Mouse (Mus musculus): ENCODE data around the gene Elp6. TPM values are rescaled to one million over a fixed set of nuclear protein-coding genes. Genes with fewer than 3 reads are reported as not detected.

Elp6 gene
- polyA plus RNA-seq, 1 experiment: 21.0 TPM

- Histone ChIP-seq H3K4me1 (replicated peaks; ENCODE audit: control insufficient read depth, insufficient read depth, low read length) (peaks cover 26% of the 10 kb centered on the region), H3K36me3 (ENCODE audit: control insufficient read depth, insufficient read depth, low read length) (no peaks in the 10 kb centered on the region), H3K4me3 (ENCODE audit: control insufficient read depth, insufficient read depth, low read length) (peak within 1 kb of the TSS; percentile 82), H3K27me3 (ENCODE audit: control insufficient read depth, insufficient read depth, low read length) (no peaks in the 10 kb centered on the region), H3K27ac (ENCODE audit: control insufficient read depth, insufficient read depth, low read length) (no peak within 1 kb of the TSS)
- TF ChIP-seq CTCF (IDR thresholded peaks at IDR 0.05; ENCODE audit: borderline replicate concordance, control insufficient read depth, extremely low read depth, insufficient read depth, low read length, poor library complexity): peak; percentile 98
- peak; percentile 39; the same call in 1 of the 2 replicates for TF ChIP-seq POLR2A (IDR thresholded peaks at IDR 0.05; ENCODE audit: control insufficient read depth, extremely low read depth, insufficient read depth, low read length, poor library complexity)
- WGBS: 1% methylated on average over 76 of the region's 78 CpGs
- DNase-seq: peak; percentile 98
Observed at GRCm38 (mm10) chr9:110333135-110333895, 28.3 kb downstream of the Elp6 start, which contains the start of gene Scap. Scap (plus strand) TSS chr9:110333288.

GRCm38 (mm10) chr9:110333896-110334259, 28.9 kb downstream of the Elp6 start:
- DNase-seq: no peak
- H3K27me3 ChIP-seq (ENCODE audit: control insufficient read depth, insufficient read depth, low read length): no peaks in the 10 kb centered on the region
- no peaks in the 10 kb centered on the region for H3K36me3 ChIP-seq (ENCODE audit: control insufficient read depth, insufficient read depth, low read length)
- H3K27ac ChIP-seq (ENCODE audit: control insufficient read depth, insufficient read depth, low read length): no peak overlapping the region
- H3K4me1 ChIP-seq (replicated peaks; ENCODE audit: control insufficient read depth, insufficient read depth, low read length): peaks cover 23% of the 10 kb centered on the region
- 6% methylated on average over 12 of the region's 12 CpGs for WGBS
- TF ChIP-seq CTCF (IDR thresholded peaks at IDR 0.05; ENCODE audit: borderline replicate concordance, control insufficient read depth, extremely low read depth, insufficient read depth, low read length, poor library complexity): no peak
- no peak for TF ChIP-seq POLR2A (IDR thresholded peaks at IDR 0.05; ENCODE audit: control insufficient read depth, extremely low read depth, insufficient read depth, low read length, poor library complexity)
- H3K4me3 ChIP-seq (ENCODE audit: control insufficient read depth, insufficient read depth, low read length): peak overlapping the region; percentile 82

GRCm38 (mm10) chr9:110334849-110335248, 29.9 kb downstream of the Elp6 start:
- H3K4me1 ChIP-seq (replicated peaks; ENCODE audit: control insufficient read depth, insufficient read depth, low read length): peaks cover 16% of the 10 kb centered on the region
- H3K27ac ChIP-seq (ENCODE audit: control insufficient read depth, insufficient read depth, low read length): no peak overlapping the region

GRCm38 (mm10) chr9:110340037-110340750, 35.2 kb downstream of the Elp6 start:
- DNase-seq: no peak
- H3K36me3 ChIP-seq (ENCODE audit: control insufficient read depth, insufficient read depth, low read length): no peaks in the 10 kb centered on the region
- no peak overlapping the region for H3K27ac ChIP-seq (ENCODE audit: control insufficient read depth, insufficient read depth, low read length)
- no peak overlapping the region for H3K4me3 ChIP-seq (ENCODE audit: control insufficient read depth, insufficient read depth, low read length)
- H3K27me3 ChIP-seq (ENCODE audit: control insufficient read depth, insufficient read depth, low read length): no peaks in the 10 kb centered on the region
- 82% methylated on average over 5 of the region's 5 CpGs for WGBS
- TF ChIP-seq POLR2A (IDR thresholded peaks at IDR 0.05; ENCODE audit: control insufficient read depth, extremely low read depth, insufficient read depth, low read length, poor library complexity) (no peak), CTCF (IDR thresholded peaks at IDR 0.05; ENCODE audit: borderline replicate concordance, control insufficient read depth, extremely low read depth, insufficient read depth, low read length, poor library complexity) (no peak)
- 0 out of 2 replicates have a peak, but pooled peaks cover 2% of the 10 kb centered on the region for H3K4me1 ChIP-seq (replicated peaks; ENCODE audit: control insufficient read depth, insufficient read depth, low read length)

More at GRCm38 (mm10) chr9:110334849-110335248, 29.9 kb downstream of the Elp6 start:
- Histone ChIP-seq H3K27me3 (ENCODE audit: control insufficient read depth, insufficient read depth, low read length) (no peaks in the 10 kb centered on the region), H3K4me3 (ENCODE audit: control insufficient read depth, insufficient read depth, low read length) (no peak overlapping the region), H3K36me3 (ENCODE audit: control insufficient read depth, insufficient read depth, low read length) (no peaks in the 10 kb centered on the region)
- 63% methylated on average over 8 of the region's 8 CpGs for WGBS
- no peak for TF ChIP-seq POLR2A (IDR thresholded peaks at IDR 0.05; ENCODE audit: control insufficient read depth, extremely low read depth, insufficient read depth, low read length, poor library complexity)
- DNase-seq: no peak

GRCm38 (mm10) chr9:110342008-110342407, 37.0 kb downstream of the Elp6 start:
- TF ChIP-seq CTCF (IDR thresholded peaks at IDR 0.05; ENCODE audit: borderline replicate concordance, control insufficient read depth, extremely low read depth, insufficient read depth, low read length, poor library complexity): no peak
- TF ChIP-seq POLR2A (IDR thresholded peaks at IDR 0.05; ENCODE audit: control insufficient read depth, extremely low read depth, insufficient read depth, low read length, poor library complexity): no peak
- WGBS: 90% methylated on average over 8 of the region's 8 CpGs
- Histone ChIP-seq H3K27ac (ENCODE audit: control insufficient read depth, insufficient read depth, low read length) (no peak overlapping the region), H3K27me3 (ENCODE audit: control insufficient read depth, insufficient read depth, low read length) (no peaks in the 10 kb centered on the region), H3K36me3 (ENCODE audit: control insufficient read depth, insufficient read depth, low read length) (no peaks in the 10 kb centered on the region), H3K4me3 (ENCODE audit: control insufficient read depth, insufficient read depth, low read length) (no peak overlapping the region), H3K4me1 (replicated peaks; ENCODE audit: control insufficient read depth, insufficient read depth, low read length) (0 out of 2 replicates have a peak, but pooled peaks cover 2% of the 10 kb centered on the region)
- DNase-seq: no peak

GRCm38 (mm10) chr9:110343805-110344204, 38.8 kb downstream of the Elp6 start:
- TF ChIP-seq CTCF (IDR thresholded peaks at IDR 0.05; ENCODE audit: borderline replicate concordance, control insufficient read depth, extremely low read depth, insufficient read depth, low read length, poor library complexity) (no peak), POLR2A (IDR thresholded peaks at IDR 0.05; ENCODE audit: control insufficient read depth, extremely low read depth, insufficient read depth, low read length, poor library complexity) (no peak)
- Histone ChIP-seq H3K4me3 (ENCODE audit: control insufficient read depth, insufficient read depth, low read length) (no peak overlapping the region), H3K4me1 (replicated peaks; ENCODE audit: control insufficient read depth, insufficient read depth, low read length) (no peaks in the 10 kb centered on the region), H3K36me3 (ENCODE audit: control insufficient read depth, insufficient read depth, low read length) (no peaks in the 10 kb centered on the region), H3K27me3 (ENCODE audit: control insufficient read depth, insufficient read depth, low read length) (no peaks in the 10 kb centered on the region), H3K27ac (ENCODE audit: control insufficient read depth, insufficient read depth, low read length) (no peak overlapping the region)
- 95% methylated on average over 6 of the region's 6 CpGs for WGBS
- DNase-seq: no peak
